Mouse (Mus musculus) B cell, adult 2 months (primary cell): ENCODE data around the gene Cacna2d1.

Experiments used
- DNase-seq, 2 experiments: peaks; one replicate each; pipeline ENCODE4 v3.0.0; 2022

The Cacna2d1 gene

GRCm38 (mm10) chr5:16293825-16294224, 359.3 kb downstream of the Cacna2d1 start:
- DNase-seq = no peak

GRCm38 (mm10) chr5:16294708-16295107, 360.2 kb downstream of the Cacna2d1 start:
- DNase-seq = no peak

- no peak for DNase-seq
Measured at GRCm38 (mm10) chr5:16297170-16297771, 362.8 kb downstream of the Cacna2d1 start.

DNA sequence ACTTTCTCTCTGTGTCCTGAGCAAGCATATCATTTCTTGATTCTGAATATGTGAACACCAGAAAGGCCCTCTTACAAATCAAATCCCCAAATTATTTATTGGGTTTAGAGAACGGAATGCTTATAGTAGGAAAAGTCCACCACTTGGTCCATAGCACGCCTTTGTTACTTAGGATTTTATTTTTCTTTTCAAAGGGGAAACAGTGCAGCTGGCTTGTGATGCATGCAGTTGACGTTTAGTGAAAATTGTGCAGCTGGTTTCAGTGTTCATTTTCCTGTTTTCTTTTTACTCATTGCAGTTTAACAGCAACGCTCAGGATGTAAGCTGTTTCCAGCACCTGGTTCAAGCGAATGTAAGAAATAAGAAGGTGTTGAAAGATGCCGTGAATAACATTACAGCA, 365.1 kb downstream of the Cacna2d1 start:
- no peak for DNase-seq

GRCm38 (mm10) chr5:16309168-16310006, 374.9 kb downstream of the Cacna2d1 start:
- DNase-seq = peak; percentile 9 to 20

GRCm38 (mm10) chr5:16314242-16314641, 379.8 kb downstream of the Cacna2d1 start:
- DNase-seq = no peak

DNA sequence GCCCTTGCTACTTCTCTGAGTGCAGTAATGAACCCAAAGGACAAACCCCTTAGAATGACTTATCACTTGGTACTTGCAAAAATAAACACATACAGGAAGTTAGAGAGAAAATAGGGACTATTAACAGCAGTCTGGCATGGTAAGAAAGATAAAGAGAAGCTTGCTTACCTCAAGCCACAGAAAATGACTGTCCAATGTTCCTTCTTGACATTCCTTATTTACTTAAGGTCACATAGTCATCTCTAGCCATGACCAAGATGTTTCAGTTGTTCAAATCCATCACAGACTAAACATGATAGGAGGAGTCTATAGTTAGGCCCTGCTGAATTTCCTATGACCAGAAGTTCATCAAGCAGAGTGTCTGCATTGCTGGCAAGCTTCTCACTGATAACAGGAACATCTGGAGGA, 381.5 kb downstream of the Cacna2d1 start:
- no peak for DNase-seq

GRCm38 (mm10) chr5:16317680-16318242, 383.3 kb downstream of the Cacna2d1 start:
- no peak for DNase-seq

GRCm38 (mm10) chr5:16326610-16327009, 392.1 kb downstream of the Cacna2d1 start:
- DNase-seq = no peak

- DNase-seq = no peak
Measured at GRCm38 (mm10) chr5:16345393-16345792, 410.9 kb downstream of the Cacna2d1 start.

DNA sequence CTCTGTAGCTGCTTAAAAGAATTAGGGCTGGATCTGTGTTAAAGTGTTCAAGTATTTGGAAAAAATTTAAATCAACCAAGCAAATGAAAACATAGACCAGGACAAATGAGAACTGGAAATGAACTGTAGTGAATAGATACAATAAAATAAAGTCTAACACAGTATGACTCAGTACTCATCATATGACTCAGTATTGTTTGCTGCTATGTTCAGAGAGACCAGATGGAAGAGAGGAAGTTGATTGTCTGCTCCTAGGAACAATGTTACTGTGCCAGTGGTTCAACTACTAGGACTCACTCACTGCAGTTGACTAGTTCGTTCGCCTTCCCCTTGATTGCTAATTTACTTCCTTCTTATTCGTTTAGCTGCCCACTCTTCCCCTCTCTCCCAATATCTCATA, 421.3 kb downstream of the Cacna2d1 start:
- DNase-seq = no peak

GRCm38 (mm10) chr5:16357709-16358108, 423.2 kb downstream of the Cacna2d1 start:
- DNase-seq = no peak

DNA sequence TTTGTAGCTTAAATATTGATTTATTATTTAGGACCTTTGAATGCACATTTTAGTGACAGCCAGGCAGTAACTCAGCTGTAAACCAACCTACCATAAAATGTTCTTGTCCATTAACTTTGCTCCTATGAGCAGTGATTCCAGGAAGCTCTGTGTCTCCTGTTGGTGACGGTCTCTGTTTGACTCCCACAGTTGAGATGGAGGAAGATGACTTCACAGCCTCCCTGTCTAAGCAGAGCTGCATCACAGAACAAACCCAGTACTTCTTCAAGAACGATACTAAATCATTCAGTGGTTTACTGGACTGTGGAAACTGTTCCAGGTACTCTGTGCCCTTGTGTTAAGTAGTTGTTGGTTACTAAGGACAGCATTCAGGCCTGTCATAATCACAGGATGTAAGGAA, 427.6 kb downstream of the Cacna2d1 start:
- no peak for DNase-seq

DNA sequence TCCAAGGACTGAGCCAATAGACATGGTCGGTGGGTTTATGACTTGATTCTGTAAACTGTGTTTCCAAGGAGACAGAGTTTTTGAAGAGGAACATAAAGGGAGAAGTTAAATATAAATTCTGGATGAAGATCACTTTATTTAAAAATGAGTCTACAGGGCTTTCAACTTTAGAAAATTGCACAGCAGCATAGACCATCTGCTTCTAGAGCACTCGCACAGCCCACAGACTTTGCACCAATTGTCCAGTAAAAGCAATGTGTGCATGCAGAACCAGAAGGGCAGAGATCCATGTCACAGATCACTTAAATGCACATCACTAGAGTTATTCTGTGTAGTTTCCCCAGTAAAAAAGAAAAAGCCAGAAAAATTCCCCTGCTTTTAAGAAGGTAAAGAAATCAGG, 428.7 kb downstream of the Cacna2d1 start:
- no peak for DNase-seq

- DNase-seq = no peak
Measured at GRCm38 (mm10) chr5:16370706-16371105, 436.2 kb downstream of the Cacna2d1 start.

DNA sequence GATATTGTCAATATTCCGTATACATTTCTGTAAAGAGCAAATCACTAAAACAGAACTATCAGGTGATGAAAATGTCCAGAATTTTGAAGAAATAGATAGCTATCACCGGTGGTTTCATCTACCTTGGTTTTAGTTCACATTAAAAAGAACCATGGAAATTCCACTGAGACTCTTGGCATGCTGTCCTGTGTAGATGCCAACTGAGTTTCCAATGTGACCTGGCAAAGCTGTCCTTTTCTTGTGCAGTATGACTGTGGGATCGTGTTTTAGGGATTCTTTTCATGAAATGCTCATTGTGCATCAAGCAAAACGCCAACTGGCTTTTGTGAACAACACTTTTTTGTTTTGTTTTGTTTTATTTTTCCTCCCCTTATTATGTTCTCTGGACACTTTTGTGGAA, 439.5 kb downstream of the Cacna2d1 start:
- no peak for DNase-seq

- no peak for DNase-seq
Measured at GRCm38 (mm10) chr5:16376329-16376908, 441.9 kb downstream of the Cacna2d1 start.

DNA sequence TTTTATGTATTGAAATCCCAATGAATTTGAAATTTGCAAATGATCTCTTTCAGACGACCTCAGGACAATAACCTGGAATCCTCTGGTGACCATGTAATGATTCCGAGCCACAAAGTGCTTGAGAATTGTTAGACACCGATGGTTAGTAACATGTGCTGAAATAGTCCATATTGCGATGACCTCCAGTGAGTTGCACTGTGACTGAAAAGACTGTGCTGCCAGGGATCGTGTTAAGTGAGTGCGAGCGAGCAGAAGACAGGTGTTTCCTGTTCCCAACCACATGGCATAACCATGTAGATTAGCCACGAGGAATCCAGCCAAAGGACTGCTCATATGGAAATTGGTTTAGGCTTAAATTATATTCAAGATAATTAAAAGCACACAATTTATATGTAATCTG, 475.5 kb downstream of the Cacna2d1 start:
- no peak for DNase-seq

DNA sequence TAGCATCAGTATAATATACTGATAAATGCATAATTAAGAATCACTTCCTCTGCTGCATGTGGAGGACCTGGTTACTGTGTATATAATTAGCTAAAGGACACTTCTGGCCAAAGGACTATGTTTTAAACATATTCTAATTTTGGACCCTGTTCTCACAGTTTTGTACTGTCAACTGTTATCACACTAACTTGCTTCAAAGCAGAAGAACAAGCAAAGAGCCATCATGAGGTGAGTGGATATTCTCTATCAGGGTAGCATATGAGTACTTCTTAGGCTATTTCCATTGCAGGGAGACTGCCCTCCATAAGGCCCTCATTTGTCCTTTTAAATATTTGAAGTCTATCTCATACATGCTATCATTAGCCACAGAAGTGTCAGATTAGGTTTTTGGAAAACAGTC, 480.2 kb downstream of the Cacna2d1 start:
- no peak for DNase-seq

DNA sequence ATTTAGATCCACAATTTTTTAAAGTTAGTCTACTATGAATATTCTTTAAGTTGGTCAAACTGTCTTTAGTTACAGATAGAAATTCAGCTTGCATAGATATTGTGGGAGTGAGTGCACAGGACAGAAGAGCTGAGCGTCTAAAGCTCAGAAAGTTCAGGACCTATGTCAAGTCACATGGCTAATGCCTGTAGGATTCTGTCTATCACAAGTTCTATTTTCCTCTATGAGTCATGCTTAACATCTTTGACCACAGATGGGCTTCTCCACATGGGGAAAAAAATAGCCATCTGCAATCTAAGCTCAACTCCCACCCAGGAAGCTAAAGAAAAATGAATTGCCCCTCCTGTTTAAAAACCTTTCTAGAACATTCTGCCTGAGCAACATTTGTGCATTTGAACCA, 483.5 kb downstream of the Cacna2d1 start:
- DNase-seq = no peak

DNA sequence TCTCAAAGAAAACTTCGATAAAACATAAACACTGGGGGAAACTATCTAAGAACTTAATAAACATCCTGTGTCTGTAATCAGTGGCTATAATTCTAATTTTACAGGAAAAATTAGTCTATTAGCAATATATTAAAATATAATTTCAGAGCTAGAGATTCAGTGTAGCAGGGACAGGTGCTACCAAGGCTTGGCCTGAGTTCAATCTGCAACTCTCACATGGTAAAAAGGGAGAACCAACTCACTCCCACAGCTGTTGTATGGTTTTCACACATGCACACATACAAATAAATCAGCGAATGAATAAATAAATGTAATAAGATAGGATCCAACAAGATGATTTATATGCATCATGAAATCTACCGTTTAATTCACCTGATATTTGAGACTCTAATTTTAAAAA, 484.0 kb downstream of the Cacna2d1 start:
- no peak for DNase-seq
